In the genomic region with DNA sequence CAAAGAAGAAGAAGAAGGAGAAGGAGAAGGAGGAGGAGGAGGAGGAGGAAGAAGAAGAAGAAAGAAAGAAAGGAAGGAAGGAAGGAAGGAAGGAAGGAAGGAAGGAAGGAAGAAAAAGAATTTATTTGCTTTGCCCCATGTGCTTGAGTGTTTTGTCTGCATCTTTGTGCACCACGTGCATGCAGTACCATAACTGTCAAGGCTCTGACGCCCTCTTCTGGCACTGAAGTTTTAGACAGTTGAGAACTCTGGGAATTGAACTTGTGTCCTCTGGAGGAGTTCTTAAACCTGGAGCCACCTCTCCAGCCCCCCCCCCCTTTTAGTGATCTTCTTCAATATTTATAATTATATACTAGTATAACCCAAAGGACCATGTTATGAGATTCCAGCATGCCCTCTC, we compare ENCODE assay signal across 14 mouse cellular contexts.
DNase-seq lines count a peak whose midpoint lies in the region; ATAC-seq and TF ChIP-seq lines count a peak whose summit lies in the region.
"Had no signal": no experiment of that assay in that cellular context is flagged by ENCODE, and none has a peak within 500 bp of the region (broad histone marks: within the 10 kb centered on the region; RNA-seq: fewer than 3 reads in every experiment).

No protein-coding gene starts in this region.

- peak; percentile 43 to 54 for DNase-seq in cerebellum, postnatal 10 days
- no peak for DNase-seq in cerebellum, adult 8-10 months
- peak; percentile 15 for DNase-seq in hindbrain, embryonic 11.5 days (ENCODE audit: low spot score)
- peak; percentile 41 for DNase-seq in midbrain, embryonic 11.5 days (ENCODE audit: low spot score, missing footprints)
- no peak for DNase-seq in midbrain, embryonic 10.5 days (ENCODE audit: low spot score)
- DNase-seq: cerebellum, adult 18-20 months; kidney, postnatal 10 days had no signal

- peak; percentile 28; the same call in 1 of the 2 replicates for TF ChIP-seq CTCF in embryonic fibroblast, embryonic 13.5 days (IDR thresholded peaks at IDR 0.05; ENCODE audit: borderline replicate concordance, insufficient read depth, low read length)

- no peaks in the 10 kb centered on the region for H3K36me3 ChIP-seq in hindbrain, embryonic 11.5 days (ENCODE audit: control insufficient read depth, insufficient read depth, low read length)
- H3K36me3 ChIP-seq in hindbrain, embryonic 12.5 days, result no peaks in the 10 kb centered on the region
- H3K36me3 ChIP-seq in midbrain, embryonic 11.5 days (ENCODE audit: control insufficient read depth, insufficient read depth, low read length), result no peaks in the 10 kb centered on the region
- no peaks in the 10 kb centered on the region for H3K36me3 ChIP-seq in midbrain, embryonic 10.5 days
- H3K36me3 ChIP-seq: embryonic facial prominence, embryonic 12.5 days; heart, embryonic 12.5 days; liver, embryonic 15.5 days had no signal

- 39% methylated on average over 2 of the region's 2 CpGs for WGBS in hindbrain, embryonic 11.5 days
- WGBS in hindbrain, embryonic 12.5 days, result 41% methylated on average over 2 of the region's 2 CpGs
- WGBS in midbrain, embryonic 11.5 days, result 23% methylated on average over 2 of the region's 2 CpGs
- 28% methylated on average over 2 of the region's 2 CpGs for WGBS in midbrain, embryonic 10.5 days

- H3K9me3 ChIP-seq in hindbrain, embryonic 11.5 days (ENCODE audit: control insufficient read depth, low read length), result no peaks in the 10 kb centered on the region
- no peaks in the 10 kb centered on the region for H3K9me3 ChIP-seq in hindbrain, embryonic 12.5 days (replicated peaks)
- no peaks in the 10 kb centered on the region for H3K9me3 ChIP-seq in midbrain, embryonic 11.5 days (ENCODE audit: control insufficient read depth, low read length)
- no peaks in the 10 kb centered on the region for H3K9me3 ChIP-seq in midbrain, embryonic 10.5 days (replicated peaks)
- H3K9me3 ChIP-seq: embryonic facial prominence, embryonic 12.5 days; liver, embryonic 15.5 days had no signal

- no peak for ATAC-seq in hindbrain, embryonic 11.5 days (ENCODE audit: low FRiP score)
- no peak for ATAC-seq in hindbrain, embryonic 12.5 days (ENCODE audit: low FRiP score)
- no peak for ATAC-seq in midbrain, embryonic 11.5 days (ENCODE audit: low FRiP score)
- ATAC-seq in granulocyte monocyte progenitor cell, adult 5-6 weeks (replicated peaks; ENCODE audit: poor library complexity, severe bottlenecking), result no peak
- ATAC-seq: inflammation-experienced regulatory T-cells, adult 6 months had no signal

- H3K27ac ChIP-seq in hindbrain, embryonic 11.5 days (ENCODE audit: low read depth, low read length), result no peak overlapping the region
- H3K27ac ChIP-seq in hindbrain, embryonic 12.5 days, result no peak overlapping the region
- H3K27ac ChIP-seq in midbrain, embryonic 11.5 days (ENCODE audit: low read depth, low read length), result no peak overlapping the region
- no peak overlapping the region for H3K27ac ChIP-seq in midbrain, embryonic 10.5 days (replicated peaks)
- no peak overlapping the region for H3K27ac ChIP-seq in embryonic fibroblast, embryonic 13.5 days (ENCODE audit: insufficient read depth, low read length)
- H3K27ac ChIP-seq: embryonic facial prominence, embryonic 12.5 days; liver, embryonic 15.5 days had no signal

- no peaks in the 10 kb centered on the region for H3K4me1 ChIP-seq in hindbrain, embryonic 11.5 days (replicated peaks; ENCODE audit: control insufficient read depth, insufficient read depth, low read length)
- no peaks in the 10 kb centered on the region for H3K4me1 ChIP-seq in hindbrain, embryonic 12.5 days
- H3K4me1 ChIP-seq in midbrain, embryonic 11.5 days (ENCODE audit: control insufficient read depth, insufficient read depth, low read length), result no peaks in the 10 kb centered on the region
- no peaks in the 10 kb centered on the region for H3K4me1 ChIP-seq in midbrain, embryonic 10.5 days
- 0 out of 2 replicates have a peak, but pooled peaks cover 3% of the 10 kb centered on the region for H3K4me1 ChIP-seq in embryonic fibroblast, embryonic 13.5 days (ENCODE audit: control insufficient read depth, insufficient read depth, low read length)
- H3K4me1 ChIP-seq: embryonic facial prominence, embryonic 12.5 days; liver, embryonic 15.5 days had no signal

- H3K4me3 ChIP-seq in hindbrain, embryonic 11.5 days (ENCODE audit: low read depth, low read length), result no peak overlapping the region
- no peak overlapping the region for H3K4me3 ChIP-seq in hindbrain, embryonic 12.5 days
- H3K4me3 ChIP-seq in midbrain, embryonic 11.5 days (ENCODE audit: low read depth, low read length), result no peak overlapping the region
- no peak overlapping the region for H3K4me3 ChIP-seq in midbrain, embryonic 10.5 days
- H3K4me3 ChIP-seq in embryonic fibroblast, embryonic 13.5 days (ENCODE audit: insufficient read depth, low read length), result no peak overlapping the region
- H3K4me3 ChIP-seq: embryonic facial prominence, embryonic 12.5 days; heart, embryonic 12.5 days; liver, embryonic 15.5 days had no signal

- TF ChIP-seq POLR2A in embryonic fibroblast, embryonic 13.5 days (IDR thresholded peaks at IDR 0.05; ENCODE audit: low read depth, low read length), result no peak

- H3K27me3 ChIP-seq in hindbrain, embryonic 11.5 days (ENCODE audit: control insufficient read depth, insufficient read depth, low read length), result no peaks in the 10 kb centered on the region
- no peaks in the 10 kb centered on the region for H3K27me3 ChIP-seq in hindbrain, embryonic 12.5 days
- H3K27me3 ChIP-seq in midbrain, embryonic 11.5 days (ENCODE audit: control insufficient read depth, insufficient read depth, low read length), result no peaks in the 10 kb centered on the region
- no peaks in the 10 kb centered on the region for H3K27me3 ChIP-seq in midbrain, embryonic 10.5 days (ENCODE audit: low read depth, poor library complexity, severe bottlenecking)
- H3K27me3 ChIP-seq: embryonic facial prominence, embryonic 12.5 days; heart, embryonic 12.5 days; liver, embryonic 15.5 days had no signal

- no peak overlapping the region for H3K4me2 ChIP-seq in hindbrain, embryonic 11.5 days (replicated peaks; ENCODE audit: low read depth, low read length)
- no peak overlapping the region for H3K4me2 ChIP-seq in hindbrain, embryonic 12.5 days (replicated peaks)
- no peak overlapping the region for H3K4me2 ChIP-seq in midbrain, embryonic 11.5 days
- H3K4me2 ChIP-seq: embryonic facial prominence, embryonic 12.5 days; heart, embryonic 12.5 days; liver, embryonic 15.5 days had no signal

- H3K9ac ChIP-seq in hindbrain, embryonic 11.5 days (ENCODE audit: low read depth, low read length), result no peak overlapping the region
- H3K9ac ChIP-seq in hindbrain, embryonic 12.5 days, result no peak overlapping the region
- no peak overlapping the region for H3K9ac ChIP-seq in midbrain, embryonic 11.5 days (ENCODE audit: low read length)
- H3K9ac ChIP-seq: embryonic facial prominence, embryonic 12.5 days; heart, embryonic 12.5 days; liver, embryonic 15.5 days had no signal

Comparison
In these comparisons a context has a peak if more than half of its experiments do, and no peak if none do; other contexts are left out.
1. DNase-seq: peak in cerebellum, postnatal 10 days (2 of 2), hindbrain, embryonic 11.5 days (single experiment) and midbrain, embryonic 11.5 days (single experiment); none in cerebellum, adult 8-10 months (single experiment) and midbrain, embryonic 10.5 days (single experiment).